Mouse (Mus musculus) MEL (cell line): Measurements from ENCODE around the gene Mettl27. TPM values are rescaled to one million over a fixed set of nuclear protein-coding genes. Genes with fewer than 3 reads are reported as not detected.

Source experiments
- DNase-seq: peaks from one replicate; pipeline ENCODE4 v3.0.0; 2011; ENCODE audit warnings: low read depth, low spot score
- H3K27ac ChIP-seq: 2 replicates; pipeline ENCODE4 v1.5.1; 2012; ENCODE audit warnings: low read depth, mild to moderate bottlenecking, control low read depth, low read length, moderate library complexity; ENCODE audit not compliant: control insufficient read depth
- H3K27me3 ChIP-seq, 2 experiments: fragments of 150-350 bp in 1 of 2; sonication (generic) in 1 of 2; 2 replicates each; pipeline ENCODE4 v1.6.1; 2012; ENCODE audit warnings: low read length in 2 of 2, mild to moderate bottlenecking in 2 of 2, improper control_type of control experiment in 1 of 2, moderate library complexity in 1 of 2; ENCODE audit not compliant: insufficient read depth in 2 of 2, control insufficient read depth in 1 of 2
- H3K36me3 ChIP-seq, 2 experiments: 2 replicates each; pipeline ENCODE4 v1.6.1; 2012 to 2014; ENCODE audit warnings: low read length in 2 of 2, improper control_type of control experiment in 1 of 2, inconsistent platforms in 1 of 2, mild to moderate bottlenecking in 1 of 2; ENCODE audit not compliant: insufficient read depth in 2 of 2, control insufficient read depth in 1 of 2
- H3K4me1 ChIP-seq, 2 experiments: fragments of 150-350 bp in 1 of 2; sonication (generic) in 1 of 2; 2 replicates each; pipeline ENCODE4 v1.6.1; 2012; ENCODE audit warnings: low read length in 2 of 2, improper control_type of control experiment in 1 of 2, mild to moderate bottlenecking in 1 of 2; ENCODE audit not compliant: insufficient read depth in 2 of 2, control insufficient read depth in 1 of 2
- H3K4me3 ChIP-seq, 2 experiments: fragments of 150-350 bp in 1 of 2; sonication (generic) in 1 of 2; 2 replicates each; pipeline ENCODE4 v1.5.1; 2012; ENCODE audit warnings: low read depth in 2 of 2, low read length in 2 of 2, mild to moderate bottlenecking in 2 of 2, moderate library complexity in 2 of 2, control low read depth in 1 of 2, improper control_type of control experiment in 1 of 2; ENCODE audit not compliant: control insufficient read depth in 1 of 2, insufficient read depth in 1 of 2
- H3K79me2 ChIP-seq: 2 replicates; pipeline ENCODE4 v1.6.1; 2012; ENCODE audit warnings: mild to moderate bottlenecking, low read length, moderate library complexity; ENCODE audit not compliant: control insufficient read depth, poor library complexity, insufficient read depth
- H3K9ac ChIP-seq: 2 replicates; pipeline ENCODE4 v1.6.1; 2012; ENCODE audit warnings: low read depth, mild to moderate bottlenecking, control low read depth, low read length, moderate library complexity; ENCODE audit not compliant: control insufficient read depth, poor library complexity, severe bottlenecking
- H3K9me3 ChIP-seq: fragments of 150-350 bp; sonication (generic); replicated peaks from 2 replicates; pipeline ENCODE4 v1.6.1; 2012; ENCODE audit warnings: mild to moderate bottlenecking, low read length, improper control_type of control experiment, moderate library complexity; ENCODE audit not compliant: insufficient read depth
- CHD2 ChIP-seq: IDR thresholded peaks from 2 replicates; pipeline ENCODE4 v1.6.1; 2011; ENCODE audit warnings: low read length, improper control_type of control experiment
- E2F4 ChIP-seq: IDR thresholded peaks from 2 replicates; pipeline ENCODE4 v1.6.1; 2011; ENCODE audit warnings: low read depth, low read length, improper control_type of control experiment, borderline replicate concordance
- ELF1 ChIP-seq: IDR thresholded peaks from 2 replicates; pipeline ENCODE4 v1.6.1; 2014; ENCODE audit warnings: low read depth, mild to moderate bottlenecking, inconsistent platforms, low read length, improper control_type of control experiment, moderate library complexity
- EP300 ChIP-seq, 2 experiments: IDR thresholded peaks; 2 replicates each; pipeline ENCODE4 v1.6.1; 2011; ENCODE audit warnings: improper control_type of control experiment in 2 of 2, low read length in 2 of 2, low read depth in 1 of 2, mild to moderate bottlenecking in 1 of 2
- HCFC1 ChIP-seq: IDR thresholded peaks from 2 replicates; pipeline ENCODE4 v1.6.1; 2012; ENCODE audit warnings: low read depth, mild to moderate bottlenecking, inconsistent platforms, low read length, improper control_type of control experiment, moderate library complexity
- MEF2A ChIP-seq: IDR thresholded peaks from 2 replicates; pipeline ENCODE4 v1.6.1; 2014; ENCODE audit warnings: low read depth, mild to moderate bottlenecking, inconsistent platforms, low read length, improper control_type of control experiment; ENCODE audit not compliant: poor library complexity, insufficient replicate concordance, severe bottlenecking; ENCODE audit errors: extremely low read depth
- MXI1 ChIP-seq: IDR thresholded peaks from 2 replicates; pipeline ENCODE4 v1.6.1; 2011; ENCODE audit warnings: mild to moderate bottlenecking, low read depth, low read length, improper control_type of control experiment
- POLR2A ChIP-seq, 2 experiments: IDR thresholded peaks; 2 replicates each; pipeline ENCODE4 v1.6.1; 2011 to 2012; ENCODE audit warnings: low read length in 2 of 2, mild to moderate bottlenecking in 2 of 2, control low read depth in 1 of 2, improper control_type of control experiment in 1 of 2, low read depth in 1 of 2, moderate library complexity in 1 of 2; ENCODE audit not compliant: control insufficient read depth in 1 of 2, insufficient read depth in 1 of 2, poor library complexity in 1 of 2
- POLR2AphosphoS2 ChIP-seq: IDR thresholded peaks from 2 replicates; pipeline ENCODE4 v1.6.1; 2011; ENCODE audit warnings: low read length, improper control_type of control experiment
- RAD21 ChIP-seq: IDR thresholded peaks from 2 replicates; pipeline ENCODE4 v1.6.1; 2011; ENCODE audit warnings: mild to moderate bottlenecking, low read depth, low read length, improper control_type of control experiment
- SIN3A ChIP-seq: IDR thresholded peaks from 2 replicates; pipeline ENCODE4 v1.6.1; 2012; ENCODE audit warnings: low read length, improper control_type of control experiment, inconsistent platforms
- SMC3 ChIP-seq: IDR thresholded peaks from 2 replicates; pipeline ENCODE4 v1.6.1; 2011; ENCODE audit warnings: low read depth, low read length, improper control_type of control experiment
- TAL1 ChIP-seq: IDR thresholded peaks from 2 replicates; pipeline ENCODE4 v1.6.1; 2012; ENCODE audit warnings: mild to moderate bottlenecking, inconsistent platforms, low read length, moderate library complexity, mixed read lengths
- USF1 ChIP-seq: IDR thresholded peaks from 2 replicates; pipeline ENCODE4 v1.6.1; 2014; ENCODE audit warnings: low read depth, mild to moderate bottlenecking, inconsistent platforms, low read length, improper control_type of control experiment, moderate library complexity
- USF2 ChIP-seq, 2 experiments: IDR thresholded peaks; 2 replicates each; pipeline ENCODE4 v1.6.1; 2011 to 2012; ENCODE audit warnings: improper control_type of control experiment in 2 of 2, low read length in 2 of 2, borderline replicate concordance in 1 of 2, inconsistent platforms in 1 of 2, low read depth in 1 of 2, mild to moderate bottlenecking in 1 of 2; ENCODE audit not compliant: insufficient read depth in 1 of 2
- ZC3H11A ChIP-seq: IDR thresholded peaks from 2 replicates; pipeline ENCODE4 v1.6.1; 2012; ENCODE audit warnings: low read depth, mild to moderate bottlenecking, inconsistent platforms, low read length, improper control_type of control experiment
- ZMIZ1 ChIP-seq: IDR thresholded peaks from 2 replicates; pipeline ENCODE4 v1.6.1; 2012; ENCODE audit warnings: low read depth, mild to moderate bottlenecking, inconsistent platforms, low read length, improper control_type of control experiment, moderate library complexity
- ZNF384 ChIP-seq: IDR thresholded peaks from 2 replicates; pipeline ENCODE4 v1.6.1; 2012; ENCODE audit warnings: low read depth, mild to moderate bottlenecking, inconsistent platforms, low read length, improper control_type of control experiment
- polyA plus RNA-seq, 2 experiments: library from polyadenylated mRNA; stranded (reverse) in 1 of 2; unstranded in 1 of 2; fragments of >175 nt in 1 of 2; fragments of >200 nt in 1 of 2; gene quantifications; 2 replicates each; pipeline versions ENCODE4 v1.2.1 to v1.2.4; 2012; ENCODE audit warnings: low replicate concordance in 2 of 2, low read depth in 1 of 2; ENCODE audit not compliant: insufficient read length in 2 of 2, insufficient read depth in 1 of 2, missing spikeins in 1 of 2
- total RNA-seq: library from RNA; depleted of rRNA; stranded (reverse); fragments of 300-350 nt; gene quantifications from 2 replicates; pipeline ENCODE4 v1.2.3, GENCODE M21; 2012

Mettl27 gene
- total and polyA plus RNA-seq, 3 experiments = 0.96 to 3.1 TPM; not detected in 1

- H3K4me3 ChIP-seq = no peak overlapping the region
- TF ChIP-seq MEF2A (no peak), TAL1 (no peak), SIN3A (no peak), ELF1 (no peak), POLR2AphosphoS2 (no peak), USF1 (no peak), SMC3 (no peak), EP300 (IDR thresholded peaks at IDR 0.05; ENCODE audit: low read depth in 1 of 2, low read length in 2 of 2) (no peak), ZC3H11A (no peak), ZMIZ1 (no peak), E2F4 (no peak), USF2 (IDR thresholded peaks at IDR 0.05; ENCODE audit: borderline replicate concordance in 1 of 2, insufficient read depth in 1 of 2, low read depth in 1 of 2, low read length in 2 of 2) (no peak), HCFC1 (no peak), MXI1 (no peak), ZNF384 (no peak), RAD21 (no peak)
- no peaks in the 10 kb centered on the region for H3K36me3 ChIP-seq
- no peaks in the 10 kb centered on the region for H3K4me1 ChIP-seq
- H3K27me3 ChIP-seq = peaks cover 0 to 1% of the 10 kb centered on the region in 2 experiments; a peak in 1 of 4 replicates
- H3K27ac ChIP-seq = no peak overlapping the region
- no peak overlapping the region for H3K9ac ChIP-seq
- H3K9me3 ChIP-seq = no peaks in the 10 kb centered on the region
- DNase-seq = no peak
- H3K79me2 ChIP-seq = no peaks in the 10 kb centered on the region
These were observed 12.0 kb downstream of the Mettl27 start for GRCm38 (mm10) chr5:134944179-134944578.

GRCm38 (mm10) chr5:134945266-134945959, 13.2 kb downstream of the Mettl27 start:
- no peak for DNase-seq
- Histone ChIP-seq H3K79me2 (no peaks in the 10 kb centered on the region), H3K4me1 (no peaks in the 10 kb centered on the region), H3K27ac (no peak overlapping the region), H3K27me3 (peaks cover 0 to 6% of the 10 kb centered on the region in 2 experiments; a peak in 3 of 4 replicates), H3K9me3 (no peaks in the 10 kb centered on the region), H3K36me3 (no peaks in the 10 kb centered on the region), H3K4me3 (no peak overlapping the region), H3K9ac (no peak overlapping the region)
- TF ChIP-seq CHD2 (no peak), POLR2A (IDR thresholded peaks at IDR 0.05; ENCODE audit: control insufficient read depth in 1 of 2, insufficient read depth in 1 of 2, low read depth in 1 of 2, low read length in 2 of 2, poor library complexity in 1 of 2) (0 out of 4 replicates have a peak, but pooled peaks of 1 of the 2 experiments have one; percentile 18)
